Mouse (Mus musculus) retina, adult 2 months (tissue): ENCODE measurements at regions not wholly inside any gene's neighbourhood (a gene's known extent, or its start where the extent isn't known, plus 50 kb on each side); places are given as distances from the start of the nearest gene placed in this dataset.

ENCODE experiments used
- DNase-seq: peaks from one replicate; pipeline ENCODE4 v3.0.0-alpha.2; 2012; ENCODE audit warnings: low read depth, low spot score

DNA sequence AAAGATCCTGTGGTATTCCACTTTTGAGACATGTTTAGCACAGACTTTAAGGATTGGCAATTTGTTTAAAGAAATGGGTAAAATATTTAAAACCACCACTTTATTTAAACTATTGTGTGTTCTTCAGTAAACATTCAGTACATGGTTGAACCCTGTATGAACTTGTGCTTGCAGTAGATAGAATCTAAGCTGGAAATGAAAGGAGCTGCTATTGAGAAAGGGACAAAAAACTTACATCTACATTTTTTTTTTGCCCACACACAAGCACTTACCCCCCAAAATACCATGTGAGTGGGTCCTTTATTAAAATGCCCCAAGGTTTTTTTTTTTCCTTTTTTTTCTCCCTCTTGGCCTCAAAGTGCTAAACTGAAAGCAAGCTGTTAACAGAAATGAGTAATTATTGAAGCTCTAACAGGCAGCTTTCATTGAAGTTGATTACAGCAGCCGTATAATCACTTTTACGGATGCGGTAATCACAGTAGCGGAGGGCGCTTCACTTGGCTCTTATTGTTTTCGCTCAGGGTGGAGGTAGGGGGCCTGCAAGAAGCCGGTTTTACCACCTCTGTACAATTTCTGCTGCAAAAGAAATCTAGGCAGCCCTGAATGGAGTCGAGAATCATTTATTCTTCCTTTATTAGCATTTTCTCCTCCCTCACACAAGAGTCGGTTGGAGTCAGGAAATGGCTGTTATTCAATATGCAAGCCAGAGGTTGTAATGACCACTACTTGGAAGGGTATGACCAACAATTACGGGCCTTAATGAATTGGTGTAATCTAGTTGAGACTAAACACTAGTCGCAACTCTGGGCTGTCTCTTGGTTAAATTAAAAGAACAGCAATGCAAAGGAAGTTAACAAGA is 257.7 kb downstream of the Lmo4 start:
- no peak for DNase-seq

DNA sequence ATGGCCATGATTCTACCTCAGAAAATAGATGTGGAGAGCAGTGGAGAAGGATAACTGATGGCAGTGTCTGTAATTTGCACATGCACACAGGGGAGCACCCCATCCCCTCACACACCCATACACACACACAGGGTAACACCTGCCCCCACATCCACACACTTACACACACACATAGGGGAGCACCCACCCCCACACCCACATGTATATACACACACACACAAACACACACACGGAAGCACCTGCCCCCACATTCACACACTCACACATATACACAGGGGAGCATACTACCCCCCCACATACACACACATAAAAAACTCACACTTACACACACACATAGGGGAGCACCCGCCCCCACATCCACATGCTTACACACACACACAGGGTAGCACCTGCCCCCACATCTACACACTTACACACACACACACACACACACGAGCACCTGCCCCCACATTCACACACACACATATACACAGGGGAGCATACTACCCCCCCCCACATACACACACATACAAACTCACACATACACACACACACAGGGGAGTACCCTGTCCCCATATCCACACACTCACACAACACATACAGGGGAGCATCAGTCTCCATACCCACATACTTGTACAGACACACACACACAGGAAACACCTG is 265.8 kb downstream of the Lmo4 start:
- DNase-seq: no peak

DNA sequence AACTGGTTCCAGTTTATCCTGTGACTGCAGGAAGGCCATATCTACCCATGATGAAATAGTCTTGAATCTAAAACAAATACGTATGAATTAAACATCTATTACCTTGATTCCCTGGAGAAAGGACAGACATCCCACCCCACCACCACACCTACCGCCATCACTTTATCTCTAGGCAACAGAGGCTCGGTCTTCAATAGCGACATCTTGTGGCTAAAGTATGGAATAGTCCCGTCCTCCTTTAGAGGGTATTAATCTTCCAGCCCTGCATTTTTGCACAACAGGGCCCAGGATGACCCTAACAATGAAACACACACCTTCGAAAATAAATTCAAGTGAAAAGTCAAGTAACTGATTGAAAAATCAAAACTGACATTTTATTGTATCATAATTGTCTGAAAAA is 279.7 kb downstream of the Lmo4 start:
- no peak for DNase-seq

DNA sequence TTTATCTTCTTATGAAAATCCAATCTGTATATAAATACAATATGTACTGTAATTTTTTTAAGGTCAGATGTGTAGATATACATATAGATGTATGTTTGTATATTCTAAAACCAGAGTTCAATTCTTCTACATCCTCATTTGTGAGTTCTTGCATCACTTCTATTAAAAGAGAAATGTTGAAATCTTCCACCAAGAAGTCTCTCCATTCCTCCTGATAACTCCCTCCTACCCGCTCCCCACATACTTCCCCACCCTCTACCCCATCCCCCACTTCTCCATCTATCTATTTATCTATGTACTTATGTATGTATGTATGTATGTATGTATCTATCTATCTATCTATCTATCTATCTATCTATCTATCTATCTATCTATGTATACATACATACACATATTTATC is 285.3 kb downstream of the Lmo4 start:
- DNase-seq: no peak

DNA sequence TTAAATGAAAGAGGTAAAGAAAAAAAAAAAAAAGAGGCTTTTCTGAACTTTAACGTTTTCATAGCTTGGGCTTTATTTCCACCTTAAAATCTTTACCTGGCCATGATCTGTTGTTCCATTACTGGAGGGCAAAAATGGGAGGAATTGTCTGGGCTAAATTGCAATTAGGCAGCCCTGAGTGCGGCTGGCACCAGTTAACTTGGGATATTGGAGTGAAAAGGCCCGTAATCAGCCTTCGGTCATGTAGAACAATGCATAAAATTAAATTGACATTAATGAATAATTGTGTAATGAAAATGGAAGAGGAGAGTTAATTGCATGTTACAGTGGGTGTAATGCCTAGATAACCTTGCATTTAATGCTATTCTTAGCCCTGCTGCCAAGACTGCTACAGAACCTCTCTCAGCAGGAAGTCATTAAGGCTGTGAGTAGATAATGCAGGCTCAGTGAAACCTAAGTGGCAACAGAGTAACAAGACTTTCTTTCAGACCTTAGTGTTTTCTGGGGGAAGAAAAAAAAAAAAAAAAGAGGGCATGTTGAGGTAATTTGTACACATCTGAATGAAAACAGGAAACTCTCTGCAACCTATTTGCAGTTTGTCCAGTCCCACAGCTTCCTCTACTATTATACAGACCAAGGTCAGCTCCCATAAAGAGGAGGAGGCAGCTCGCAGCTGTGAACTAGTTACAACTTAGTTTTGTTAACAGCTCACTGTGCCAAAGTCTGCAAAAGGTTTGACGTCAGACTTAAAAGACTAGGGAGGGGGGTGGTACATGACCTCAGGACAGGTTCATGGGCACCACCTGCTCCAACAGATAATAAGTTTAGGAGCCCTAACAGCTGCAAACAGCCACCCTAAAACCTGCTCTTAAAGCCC is 290.4 kb downstream of the Lmo4 start:
- no peak for DNase-seq

DNA sequence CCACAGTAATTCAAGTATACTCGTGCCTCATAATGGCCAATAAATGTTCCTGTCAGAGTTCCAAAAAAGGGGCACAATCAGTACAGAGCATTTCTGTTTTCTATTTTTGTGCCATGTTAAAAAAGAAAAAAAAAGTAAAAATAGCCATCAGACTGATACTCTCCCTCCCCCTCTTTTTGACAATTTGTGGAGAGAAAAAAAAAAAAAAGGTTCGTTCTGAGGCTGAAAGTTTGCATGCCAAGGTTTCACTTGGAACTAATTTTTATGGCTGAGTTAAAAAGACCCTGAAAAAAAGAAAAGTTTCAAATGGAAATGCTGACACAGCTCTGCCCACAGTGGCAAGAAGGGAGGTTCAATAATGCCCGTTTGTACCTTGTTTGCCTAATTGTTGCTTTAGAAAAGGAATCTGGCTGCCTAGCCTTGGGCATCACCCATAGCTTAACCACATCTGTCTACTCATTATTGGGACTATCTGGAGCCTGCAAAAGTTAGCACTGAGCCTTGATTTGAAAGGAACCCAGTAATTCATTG is 291.9 kb downstream of the Lmo4 start:
- DNase-seq: no peak

DNA sequence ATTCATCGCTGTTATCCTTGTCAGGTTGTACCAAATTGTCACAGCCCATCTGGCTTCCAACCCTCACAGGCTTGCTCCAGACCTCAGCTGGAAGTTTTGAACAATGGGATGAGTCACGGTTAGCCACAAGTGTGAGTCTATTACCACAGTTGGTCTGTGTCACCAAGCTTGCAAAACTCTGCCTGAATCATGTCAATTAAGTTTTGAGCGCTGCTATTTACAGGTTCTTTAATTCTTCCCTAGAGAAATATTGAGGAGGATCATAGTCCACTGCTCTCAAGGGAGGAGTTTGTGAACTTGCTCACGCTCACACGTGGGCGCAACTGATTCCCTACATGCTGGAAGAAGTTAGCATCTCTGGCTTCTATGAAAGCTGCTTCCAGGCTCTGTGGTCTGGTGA is 292.6 kb downstream of the Lmo4 start:
- no peak for DNase-seq

DNA sequence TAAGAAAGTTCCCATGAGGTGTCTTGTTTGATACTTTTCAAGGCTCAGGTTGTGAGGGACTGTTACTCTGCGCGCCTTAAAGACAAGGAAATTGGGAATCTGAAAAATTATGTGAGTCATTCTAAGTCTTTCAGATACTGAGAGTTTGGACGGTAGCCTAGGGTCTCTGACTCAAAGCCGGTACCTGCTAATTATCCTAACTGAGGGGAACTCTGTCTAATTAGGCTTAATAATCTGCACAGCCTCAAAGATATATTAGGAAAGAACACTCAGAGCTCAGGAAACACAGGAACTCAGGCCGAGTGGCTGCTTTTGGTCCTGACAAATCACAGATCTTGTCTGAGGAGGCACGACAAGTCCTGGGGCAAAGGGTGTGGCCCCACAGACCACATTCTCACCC is 295.7 kb downstream of the Lmo4 start:
- no peak for DNase-seq

DNA sequence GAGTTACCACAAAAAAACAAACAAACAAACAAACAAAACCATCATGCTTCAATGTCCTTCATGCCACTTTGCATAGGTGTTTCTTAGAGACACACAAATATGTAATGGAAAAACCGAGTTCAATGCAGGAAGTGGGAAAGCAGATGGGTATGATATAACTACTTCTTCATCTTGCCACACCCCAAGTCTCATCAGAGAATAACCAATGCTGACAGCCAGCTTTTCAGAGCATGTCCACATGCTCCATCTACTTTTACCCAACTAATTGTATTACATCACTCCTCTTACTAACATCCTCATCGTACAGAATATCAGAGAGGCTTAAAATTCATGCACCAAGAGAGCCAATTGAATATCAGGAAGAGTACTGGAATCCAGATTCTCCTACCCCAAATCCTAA is 301.6 kb downstream of the Lmo4 start:
- no peak for DNase-seq

DNA sequence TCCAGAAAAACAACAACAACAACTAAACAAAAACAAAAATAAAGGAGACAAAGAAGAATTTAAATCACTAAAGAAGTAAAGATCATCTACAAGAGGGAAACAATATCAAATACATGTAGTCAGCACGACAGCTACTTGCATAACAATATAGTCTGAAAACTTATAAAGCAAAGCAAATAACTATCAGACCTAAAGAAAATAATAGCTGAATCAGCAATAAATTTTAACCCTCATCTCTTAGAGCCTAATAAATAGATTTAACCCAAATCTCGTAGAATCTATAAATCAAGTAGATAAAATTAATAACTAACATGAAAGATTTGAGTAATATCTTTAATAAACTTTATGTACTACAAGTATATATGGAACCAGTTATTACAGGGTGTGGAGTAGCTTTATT is 324.2 kb downstream of the Lmo4 start:
- no peak for DNase-seq

DNA sequence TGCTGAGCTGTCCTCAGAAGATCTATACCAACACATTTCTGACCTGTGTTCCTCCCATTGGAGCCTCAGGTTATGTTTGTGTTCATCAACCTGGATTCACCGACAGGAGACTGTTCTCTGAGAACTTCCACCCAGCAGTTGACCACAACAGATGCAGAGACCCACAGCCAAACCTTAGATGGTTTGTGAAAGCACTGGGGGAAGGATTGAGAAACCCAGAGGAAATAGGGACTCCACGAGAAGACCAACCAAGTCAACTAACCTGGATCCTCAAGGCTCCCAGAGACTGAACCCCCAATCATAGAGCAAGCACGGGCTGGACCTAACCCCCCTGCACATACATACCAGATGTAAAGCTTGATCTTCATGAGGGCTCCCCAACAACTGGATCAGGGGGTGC is 331.1 kb downstream of the Lmo4 start:
- no peak for DNase-seq

DNA sequence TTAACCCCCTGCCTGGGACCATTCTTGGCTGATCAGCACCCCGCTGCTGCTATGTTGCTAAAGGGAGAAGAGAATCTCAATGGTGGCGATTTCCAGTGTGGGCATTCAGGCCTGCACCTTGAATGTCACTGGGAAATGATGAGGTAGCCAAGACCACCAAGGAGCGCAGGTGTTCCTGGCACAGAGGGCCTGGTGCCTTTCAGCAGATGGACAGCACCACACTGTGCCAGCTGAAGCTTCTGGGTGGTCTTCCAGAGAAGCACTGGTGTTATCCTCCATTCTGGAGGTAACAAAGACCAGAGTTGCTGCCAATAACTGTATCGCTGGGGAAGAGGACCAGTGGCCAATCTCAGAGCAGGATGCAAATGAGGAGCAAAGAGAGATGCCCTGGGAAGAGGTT is 338.5 kb downstream of the Lmo4 start:
- DNase-seq: no peak

DNA sequence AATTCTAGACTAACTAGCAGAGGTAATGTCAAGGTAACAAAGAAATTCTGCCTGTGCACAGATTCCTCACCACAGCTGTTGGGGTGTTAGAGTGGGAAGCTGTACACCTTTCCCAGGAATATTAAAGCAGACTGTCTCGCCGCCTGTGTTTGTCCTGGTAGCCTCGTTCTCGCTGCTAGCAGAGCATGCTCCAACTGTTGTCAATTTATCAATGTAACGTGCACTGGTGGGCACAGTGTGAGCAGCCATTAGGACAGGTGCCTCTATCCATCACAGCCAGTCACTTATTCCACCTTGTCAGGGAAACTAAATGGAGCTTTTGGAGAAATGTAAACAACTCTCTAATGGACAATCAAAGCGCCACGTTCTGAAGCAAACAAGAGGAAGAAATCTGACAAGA is 339.4 kb downstream of the Lmo4 start:
- no peak for DNase-seq

DNA sequence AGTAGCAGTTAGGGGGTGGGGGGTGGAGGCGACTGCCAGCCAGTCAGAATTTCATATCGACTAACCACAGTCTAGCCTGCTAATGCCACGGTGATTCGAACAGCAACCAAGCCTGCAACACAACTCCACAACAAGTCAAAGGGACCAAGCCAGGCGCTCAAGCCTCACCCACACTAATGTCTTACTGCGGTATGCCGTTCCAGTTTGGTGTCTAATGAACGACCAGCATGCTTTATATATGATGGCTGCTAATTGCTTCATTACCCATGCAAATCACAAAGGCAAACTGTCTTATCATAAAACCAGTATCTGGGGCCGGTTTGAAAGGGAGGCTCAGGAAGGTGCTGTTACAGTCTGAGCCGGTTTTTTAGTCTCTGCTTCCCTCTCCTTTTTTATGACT is 340.5 kb downstream of the Lmo4 start:
- no peak for DNase-seq

DNA sequence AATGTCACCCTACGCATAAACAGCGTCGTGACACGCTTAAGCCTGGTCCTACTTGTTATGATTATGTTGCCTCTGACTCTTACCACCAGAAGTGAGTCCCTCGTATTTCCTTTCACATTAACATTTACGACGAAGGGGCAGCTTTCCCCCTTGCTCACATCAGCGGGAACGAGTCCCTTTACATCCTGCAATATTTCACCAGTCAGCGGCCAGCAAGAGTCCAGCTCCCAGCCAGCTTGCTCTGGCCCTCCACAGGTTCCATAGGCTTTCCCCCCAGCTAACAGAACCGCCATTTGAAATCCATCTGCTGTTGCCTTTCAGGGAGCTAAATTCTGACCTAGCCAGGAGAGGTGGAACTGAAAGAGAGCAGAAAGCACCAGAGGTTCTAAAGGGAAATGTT is 342.5 kb downstream of the Lmo4 start:
- no peak for DNase-seq

DNA sequence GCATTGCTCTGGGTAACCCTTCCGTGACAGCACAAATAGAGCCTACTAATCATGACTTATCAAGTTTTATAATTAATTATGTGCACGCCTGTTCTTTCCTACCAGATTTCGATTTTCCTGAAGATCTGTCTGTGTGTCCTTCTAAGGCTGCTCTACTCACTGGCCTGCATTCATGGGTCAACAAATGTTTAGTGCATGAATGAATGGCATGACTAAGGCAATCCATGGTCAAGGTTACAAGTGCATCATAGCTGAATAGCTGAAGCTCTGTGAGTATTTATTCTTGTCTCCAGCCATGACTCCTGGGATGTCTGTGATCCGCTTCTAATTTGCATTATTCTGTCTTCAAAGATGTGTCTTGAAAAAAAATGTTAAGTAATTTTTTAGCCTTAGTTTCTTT is 343.2 kb downstream of the Lmo4 start:
- DNase-seq: no peak

DNA sequence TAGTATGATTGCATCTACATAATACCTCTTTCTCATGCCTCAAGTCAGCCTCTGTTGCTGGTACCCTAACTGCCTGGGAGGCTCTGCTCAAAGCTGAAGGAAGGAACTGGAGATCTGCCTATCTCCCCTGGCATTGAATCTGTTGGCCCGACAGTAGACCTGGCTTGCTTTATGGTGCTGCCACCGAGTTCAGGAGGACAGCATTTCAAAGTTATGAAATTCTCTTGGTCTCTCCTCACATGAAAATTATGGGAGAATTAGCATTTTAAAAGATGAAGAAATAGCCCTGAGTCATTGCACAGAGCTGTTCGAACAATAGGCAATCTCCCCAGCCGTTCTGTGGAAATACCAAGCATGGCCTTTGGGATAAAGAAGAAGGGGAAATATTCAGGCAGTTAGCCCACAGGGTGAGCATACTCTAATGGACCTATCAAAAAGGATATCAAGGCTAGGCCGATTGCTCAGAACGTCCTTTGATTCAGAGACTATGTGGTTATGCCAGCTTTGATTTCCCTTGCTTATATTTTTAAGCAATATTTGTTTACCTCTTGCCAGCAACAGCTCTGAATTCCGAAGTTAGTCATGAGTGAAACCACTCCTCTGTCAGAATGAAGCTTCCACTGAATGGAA is 369.3 kb downstream of the Lmo4 start:
- DNase-seq: no peak

DNA sequence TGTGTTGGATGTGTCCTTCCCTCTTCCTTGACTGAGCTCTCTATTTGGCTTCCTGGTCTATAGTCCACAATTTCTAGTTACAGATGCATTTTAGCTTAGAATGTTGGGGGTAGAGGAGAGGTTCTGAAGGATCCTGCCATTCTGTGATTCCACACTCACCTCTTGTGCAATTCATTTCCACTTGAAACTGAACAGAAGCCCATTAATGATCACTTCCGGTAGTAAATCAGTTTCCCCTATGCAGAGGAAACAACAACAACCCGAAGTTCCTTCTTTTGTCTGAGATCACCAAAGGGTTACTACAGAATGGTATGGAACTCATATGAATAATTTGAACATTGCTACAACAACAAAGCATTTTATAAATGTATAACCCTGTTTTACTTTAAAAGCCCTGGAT is 370.3 kb downstream of the Lmo4 start:
- no peak for DNase-seq

DNA sequence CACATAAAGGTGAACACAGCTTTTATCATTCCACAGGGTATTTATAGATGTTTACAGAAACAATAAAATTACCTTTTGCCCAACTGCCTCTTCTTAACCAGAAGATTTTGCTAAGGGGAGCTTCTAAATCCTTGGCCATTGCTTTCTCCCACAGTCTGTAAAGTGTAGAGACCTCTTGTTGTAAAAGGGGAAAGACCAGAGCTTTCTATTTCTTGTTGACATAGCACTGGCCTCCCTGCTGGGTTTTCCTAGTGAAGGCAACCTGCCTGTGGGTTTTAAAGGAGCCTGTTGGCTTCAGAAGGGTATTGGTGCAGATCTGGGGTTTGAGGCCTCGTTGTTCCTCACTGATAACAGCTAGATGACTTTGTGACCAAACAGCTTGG is 381.6 kb downstream of the Lmo4 start:
- no peak for DNase-seq

DNA sequence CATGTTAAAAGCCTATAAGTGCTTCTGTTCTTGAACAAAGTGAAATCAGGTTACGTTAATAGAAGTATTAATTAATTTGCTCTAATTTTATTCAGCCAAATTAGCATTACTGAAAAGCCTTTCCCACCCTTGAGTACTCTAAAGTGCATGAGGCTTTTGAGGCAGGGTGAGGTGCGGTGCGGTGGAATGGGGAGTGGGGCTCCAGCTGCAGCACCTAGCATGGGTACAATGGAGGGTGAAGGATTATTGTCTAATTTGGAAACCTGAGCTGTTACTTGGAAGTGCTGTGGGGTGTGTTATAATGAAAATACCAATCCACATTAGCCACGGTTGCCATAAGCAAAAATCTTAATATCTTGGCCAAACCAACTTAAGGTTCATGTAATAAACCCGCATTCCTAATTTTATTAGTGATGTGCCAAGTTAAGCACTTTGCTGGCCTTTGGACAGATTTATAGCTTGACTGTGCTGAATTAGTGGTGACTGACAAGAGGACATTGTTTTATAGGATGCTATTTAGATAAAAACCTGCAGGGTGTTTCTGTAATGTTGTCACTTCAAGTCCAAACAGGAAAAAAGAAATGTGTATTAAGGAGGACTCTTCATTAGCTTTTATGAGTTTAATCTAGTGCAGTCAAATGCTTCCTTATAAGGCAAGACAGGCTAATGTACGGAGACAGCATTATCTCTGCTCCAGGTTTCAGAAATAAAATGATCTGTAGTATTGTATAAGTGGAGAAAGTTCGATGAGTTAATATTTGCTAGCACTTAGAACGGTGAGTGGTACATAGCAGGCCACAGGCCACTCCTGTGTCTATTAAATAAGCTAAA is 382.2 kb downstream of the Lmo4 start:
- DNase-seq: no peak

DNA sequence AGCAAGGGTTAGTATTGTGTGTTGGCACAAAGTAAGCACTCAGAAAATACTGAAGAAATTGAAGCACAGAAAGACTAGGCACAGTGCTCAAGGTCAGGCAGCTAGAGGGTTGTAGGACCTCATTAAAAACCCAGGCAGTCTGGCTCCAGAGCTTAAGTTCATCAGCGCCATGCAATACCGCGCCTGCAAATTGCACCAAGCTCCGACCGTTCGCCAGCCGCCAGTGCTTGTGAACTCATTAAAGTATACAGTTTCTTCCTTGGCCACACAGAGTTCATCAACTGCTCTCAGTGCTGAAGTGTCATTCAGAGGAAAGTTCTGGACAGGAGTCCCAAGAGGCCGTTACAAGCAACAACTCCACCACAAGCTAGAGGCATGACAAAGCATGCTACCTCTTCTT is 397.5 kb downstream of the Lmo4 start:
- no peak for DNase-seq
